Mouse (Mus musculus) hematopoietic stem cell, adult 5-6 weeks (primary cell): ENCODE data around the gene Osbpl9. TPM values are rescaled to one million over a fixed set of nuclear protein-coding genes. Genes with fewer than 3 reads are reported as not detected.

ENCODE experiments used
- ATAC-seq, 2 experiments: fragments of 125-278 bp in 1 of 2; replicated peaks in 1 of 2; 2 replicates each; pipeline ENCODE4 v1.8.0; 2016 to 2017; ENCODE audit warnings: inconsistent platforms in 2 of 2, mild to moderate bottlenecking in 2 of 2, moderate number of reproducible peaks in 2 of 2, low read depth in 1 of 2, moderate TSS enrichment in 1 of 2; ENCODE audit not compliant: low FRiP score in 2 of 2, poor library complexity in 2 of 2, severe bottlenecking in 2 of 2, insufficient read depth in 1 of 2, low TSS enrichment in 1 of 2
- total RNA-seq: library from RNA; stranded (forward); fragments of 172-1452, 232-1000 nt; gene quantifications from 2 replicates; pipeline ENCODE4 v1.2.3, GENCODE M21; 2017

Osbpl9 gene
- total RNA-seq, 1 experiment from 2014 or later: 124 TPM

GRCm38 (mm10) chr4:109089999-109090398 lies 112.1 kb downstream of the Osbpl9 start:
- ATAC-seq: no peak

- no peak for ATAC-seq
Measured at GRCm38 (mm10) chr4:109089171-109089570, 112.9 kb downstream of the Osbpl9 start.

DNA sequence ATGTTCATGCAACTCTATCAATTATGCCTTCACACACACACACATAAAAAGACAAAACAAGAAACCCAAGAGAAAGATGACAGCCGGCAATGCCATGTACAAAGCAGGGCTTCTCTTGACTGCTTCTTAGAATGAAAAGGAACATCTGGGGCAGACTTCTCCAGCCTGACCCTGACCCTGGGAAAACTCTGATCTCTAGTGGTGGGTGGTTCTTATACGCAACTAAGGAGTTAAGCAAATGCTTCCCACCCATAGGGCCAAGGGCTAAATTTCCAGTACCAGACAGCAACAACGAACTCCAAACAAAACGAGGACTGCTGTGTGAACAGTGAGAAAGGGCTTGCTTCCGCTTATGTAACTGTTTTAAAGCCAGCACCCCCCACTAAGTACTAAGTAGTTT lies 122.0 kb downstream of the Osbpl9 start:
- ATAC-seq: no peak

DNA sequence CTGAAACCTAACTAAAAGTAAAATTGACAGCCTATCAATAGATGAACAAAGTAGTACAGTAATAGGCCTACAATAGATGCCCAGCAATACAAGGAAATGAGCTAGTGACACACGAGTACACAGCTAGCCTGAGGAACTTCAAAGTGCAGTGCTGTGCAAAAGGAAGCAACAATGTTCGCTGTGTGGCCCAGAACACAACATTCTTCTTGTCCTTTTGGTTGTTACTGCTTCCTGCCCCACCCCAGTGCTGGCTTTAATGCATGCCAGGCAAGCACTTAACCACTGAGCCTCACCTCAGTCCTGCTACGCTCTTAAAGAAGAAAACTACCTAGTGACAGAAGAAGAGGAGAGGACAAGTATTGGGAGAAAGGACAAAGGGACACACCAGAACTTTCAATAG lies 122.4 kb downstream of the Osbpl9 start:
- no peak for ATAC-seq

DNA sequence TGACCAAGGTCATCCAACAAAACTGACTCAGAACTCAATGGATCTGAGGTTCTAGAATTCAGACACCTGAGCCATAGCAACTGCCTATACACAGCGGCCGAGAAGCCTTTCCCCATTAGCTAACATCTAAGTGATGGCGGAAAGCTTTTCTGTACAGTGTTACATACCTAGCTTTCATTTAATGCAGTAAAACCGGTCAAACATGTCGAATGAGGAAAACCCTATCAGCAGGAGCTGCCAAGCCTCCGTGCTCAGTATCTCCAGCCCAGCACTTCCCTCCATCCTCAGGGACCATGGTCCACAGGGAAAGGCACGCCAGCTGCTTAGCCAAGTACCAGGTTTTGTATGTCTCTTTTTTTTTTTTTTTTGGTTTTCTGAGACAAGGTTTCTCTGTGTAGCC lies 123.1 kb downstream of the Osbpl9 start:
- ATAC-seq: no peak

- ATAC-seq: no peak
Measured at GRCm38 (mm10) chr4:109073296-109073695, 128.8 kb downstream of the Osbpl9 start.

DNA sequence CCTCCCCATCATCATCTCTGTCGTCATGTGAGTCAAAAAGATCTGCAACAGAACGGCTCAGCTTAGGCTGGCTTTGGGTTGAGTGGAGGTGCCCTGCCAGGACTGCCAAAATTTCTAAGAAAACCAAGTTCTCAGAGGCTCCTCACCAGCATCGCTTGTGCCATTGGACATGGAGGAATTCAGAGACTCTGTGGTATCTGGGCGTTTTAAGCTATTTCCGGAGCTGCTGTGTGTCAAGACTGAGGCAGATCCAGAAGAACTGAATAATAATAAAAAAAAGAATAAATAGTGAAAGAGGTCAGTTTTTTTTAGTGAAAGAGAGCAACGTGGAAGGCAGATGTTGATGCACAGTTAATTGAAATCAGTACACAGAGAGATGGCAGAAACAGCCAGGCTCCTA lies 129.2 kb downstream of the Osbpl9 start:
- ATAC-seq: no peak

GRCm38 (mm10) chr4:109065714-109066113 lies 136.4 kb downstream of the Osbpl9 start:
- no peak for ATAC-seq

GRCm38 (mm10) chr4:109064941-109065340 lies 137.1 kb downstream of the Osbpl9 start:
- ATAC-seq: no peak

DNA sequence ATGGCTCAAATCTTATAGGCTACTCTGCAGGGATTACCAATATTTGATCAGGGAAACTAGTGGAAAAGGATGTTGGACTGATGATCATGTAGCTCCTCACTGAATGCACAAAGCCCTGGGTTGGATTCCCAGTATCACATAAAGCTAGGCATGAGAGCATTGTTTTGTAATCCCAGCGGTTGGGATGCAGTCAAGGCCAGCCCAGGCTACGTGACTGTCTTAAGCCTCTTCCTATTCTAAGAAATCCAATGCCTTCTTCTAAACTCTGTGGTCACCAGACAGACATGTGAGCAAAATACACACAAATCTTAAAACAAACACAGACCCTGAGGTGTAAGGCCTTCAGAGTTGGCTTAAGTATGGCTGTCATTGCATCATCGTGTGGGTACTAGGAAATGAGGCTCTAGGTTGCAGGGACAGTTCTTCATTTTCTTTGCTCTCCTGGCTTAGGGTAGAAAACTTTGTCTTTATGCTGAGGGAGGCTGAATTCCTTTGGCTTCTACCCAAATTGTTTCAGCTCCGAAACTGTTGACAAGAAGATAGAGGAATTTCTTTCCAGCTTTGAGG lies 142.7 kb downstream of the Osbpl9 start:
- no peak; a peak in 1 of 4 replicates for ATAC-seq

- ATAC-seq: no peak
Measured at GRCm38 (mm10) chr4:109057640-109058039, 144.4 kb downstream of the Osbpl9 start.

GRCm38 (mm10) chr4:109056351-109056750 lies 145.7 kb downstream of the Osbpl9 start:
- no peak for ATAC-seq

GRCm38 (mm10) chr4:109054003-109054402 lies 148.1 kb downstream of the Osbpl9 start:
- ATAC-seq: no peak

GRCm38 (mm10) chr4:109052282-109052681 lies 149.8 kb downstream of the Osbpl9 start:
- ATAC-seq: no peak

GRCm38 (mm10) chr4:109048258-109048657 lies 153.8 kb downstream of the Osbpl9 start:
- no peak for ATAC-seq

DNA sequence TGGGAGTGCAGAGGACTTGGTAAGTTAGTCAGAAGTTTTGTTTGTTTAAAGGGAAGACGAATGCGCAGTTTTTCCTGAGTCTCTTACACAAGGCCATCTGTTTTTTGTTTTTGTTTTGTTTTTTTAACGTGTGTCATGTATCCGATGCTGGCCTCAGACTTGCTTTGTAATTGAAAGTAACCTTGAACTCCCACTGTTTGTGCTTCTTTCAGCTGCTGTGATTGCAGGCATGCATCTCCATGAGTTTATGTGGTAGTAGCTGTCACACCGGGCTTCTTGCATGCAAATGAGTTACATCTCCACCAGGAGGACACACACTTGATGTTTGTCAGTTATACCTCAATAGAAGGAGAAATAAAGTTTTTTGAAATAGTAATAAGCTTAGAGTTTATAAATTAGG lies 158.3 kb downstream of the Osbpl9 start:
- no peak for ATAC-seq

DNA sequence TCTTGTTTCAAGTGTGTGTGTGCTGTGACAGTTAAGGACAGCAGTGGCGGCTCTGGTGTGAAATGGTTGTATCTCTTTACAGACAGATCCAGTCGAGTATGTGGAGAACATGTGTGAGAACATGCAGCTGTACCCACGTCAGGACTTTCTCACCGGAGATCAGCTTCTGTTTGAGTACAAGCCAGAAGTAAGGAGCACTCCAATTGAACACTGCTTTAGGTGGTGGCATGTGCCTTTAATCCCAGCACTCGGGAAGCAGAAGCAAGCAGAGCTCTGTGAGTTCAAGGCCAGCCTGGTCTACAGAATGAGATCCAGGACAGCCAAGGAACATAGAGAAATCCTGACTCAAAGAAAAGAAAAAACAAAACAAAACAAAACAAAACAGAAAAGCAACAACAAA lies 158.8 kb downstream of the Osbpl9 start:
- no peak for ATAC-seq

DNA sequence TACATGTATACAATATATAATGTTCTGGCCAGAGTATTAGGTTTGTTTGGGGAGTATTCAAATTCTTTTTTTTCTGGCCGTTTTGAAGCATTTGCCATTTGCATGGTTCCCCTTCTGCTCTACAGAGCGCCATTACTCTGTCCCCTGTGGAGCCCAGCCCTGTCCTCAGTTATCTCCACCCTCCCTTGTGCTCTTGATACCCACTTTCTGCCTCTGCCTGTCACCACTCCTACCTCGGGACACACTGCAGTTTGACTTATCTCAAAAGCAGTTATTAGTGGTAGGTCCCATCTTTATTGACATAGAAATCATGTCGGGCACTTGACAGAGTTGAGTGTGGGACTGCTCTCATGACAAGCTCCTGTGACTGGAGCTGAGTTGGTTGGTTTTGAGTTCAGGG lies 159.3 kb downstream of the Osbpl9 start:
- no peak for ATAC-seq

- ATAC-seq: peak; percentile 59 to 64; a peak in 2 of 4 replicates
Measured at GRCm38 (mm10) chr4:109036327-109036726, 165.7 kb downstream of the Osbpl9 start.

GRCm38 (mm10) chr4:109030266-109030665 lies 171.8 kb downstream of the Osbpl9 start:
- no peak for ATAC-seq
